Mouse (Mus musculus) spleen, postnatal 4 days (tissue): Measurements from ENCODE around the gene Tbc1d14.

ENCODE experiments used
- DNase-seq, 2 experiments: peaks; one replicate each; pipeline ENCODE4 v3.0.0; 2022; ENCODE audit warnings: low spot score in 2 of 2

Tbc1d14 gene

GRCm38 (mm10) chr5:36508351-36508750, 84.7 kb downstream of the Tbc1d14 start:
- DNase-seq: no peak

GRCm38 (mm10) chr5:36505643-36506042, 87.4 kb downstream of the Tbc1d14 start:
- DNase-seq: no peak

GRCm38 (mm10) chr5:36505235-36505634, 87.8 kb downstream of the Tbc1d14 start:
- no peak for DNase-seq

- no peak for DNase-seq
These were observed 98.4 kb downstream of the Tbc1d14 start for GRCm38 (mm10) chr5:36494709-36495108.

- no peak for DNase-seq
These were observed 99.2 kb downstream of the Tbc1d14 start for GRCm38 (mm10) chr5:36493919-36494318.

- no peak for DNase-seq
These were observed 103.9 kb downstream of the Tbc1d14 start for GRCm38 (mm10) chr5:36489225-36489624.

- no peak for DNase-seq
These were observed 107.8 kb downstream of the Tbc1d14 start for GRCm38 (mm10) chr5:36485306-36485705.

- peak; percentile 97 to 99 for DNase-seq
These were observed 108.7 kb downstream of the Tbc1d14 start, which contains the start of the genes Tada2b and Ccdc96 for GRCm38 (mm10) chr5:36484171-36484990. Gene Tada2b, minus strand, starts transcription at chr5:36484285. Gene Ccdc96, plus strand, starts transcription at chr5:36484588.

GRCm38 (mm10) chr5:36483203-36484101, 109.6 kb downstream of the Tbc1d14 start:
- DNase-seq: peak; percentile 55 to 83

GRCm38 (mm10) chr5:36481114-36481513, 112.0 kb downstream of the Tbc1d14 start:
- DNase-seq: no peak

- no peak for DNase-seq
These were observed 112.7 kb downstream of the Tbc1d14 start for GRCm38 (mm10) chr5:36480398-36480797.

GRCm38 (mm10) chr5:36479735-36480134, 113.3 kb downstream of the Tbc1d14 start:
- no peak for DNase-seq

GRCm38 (mm10) chr5:36478540-36479420, 114.3 kb downstream of the Tbc1d14 start:
- DNase-seq: no peak

GRCm38 (mm10) chr5:36477486-36477885, 115.6 kb downstream of the Tbc1d14 start:
- DNase-seq: no peak

GRCm38 (mm10) chr5:36474283-36474682, 118.8 kb downstream of the Tbc1d14 start:
- peak; percentile 76 to 88 for DNase-seq

GRCm38 (mm10) chr5:36472876-36473655, 120.0 kb downstream of the Tbc1d14 start:
- DNase-seq: no peak

GRCm38 (mm10) chr5:36471206-36471605, 121.9 kb downstream of the Tbc1d14 start:
- no peak for DNase-seq

- DNase-seq: no peak
These were observed 127.2 kb downstream of the Tbc1d14 start for GRCm38 (mm10) chr5:36465889-36466288.

- peak; percentile 97 to 99 for DNase-seq
These were observed 128.1 kb downstream of the Tbc1d14 start, which contains the start of gene Grpel1 for GRCm38 (mm10) chr5:36464709-36465661. Gene Grpel1, plus strand, starts transcription at chr5:36464998.
